Mouse (Mus musculus): Measurements from ENCODE around the gene Enpp6. TPM values are rescaled to one million over a fixed set of nuclear protein-coding genes. Genes with fewer than 3 reads are reported as not detected.
"Not testable (repeated sequence)": the region's sequence is repeated elsewhere in the genome, so short reads cannot be mapped to it uniquely, and the experiment has no call there.

Enpp6 gene
- polyA plus RNA-seq, 1 experiment from 2014 or later, result 0.32 TPM

DNA sequence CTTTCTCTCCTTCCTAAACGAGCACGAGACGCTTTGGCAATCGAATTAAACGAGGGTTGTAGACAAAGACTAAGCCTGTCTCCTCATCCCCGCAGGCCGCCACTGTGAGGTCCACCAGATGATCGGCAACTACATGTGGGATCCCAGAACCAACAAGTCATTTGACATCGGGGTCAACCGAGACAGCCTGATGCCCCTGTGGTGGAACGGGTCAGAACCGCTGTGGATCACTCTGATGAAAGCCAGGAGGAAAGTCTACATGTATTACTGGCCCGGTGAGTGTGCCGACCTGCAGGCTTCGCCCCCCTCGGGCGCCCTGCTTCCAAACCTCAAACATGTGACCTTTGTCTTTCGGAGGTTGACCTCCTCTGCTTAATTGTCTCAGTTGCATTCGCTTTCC is 43.6 kb downstream of the Enpp6 start:
- DNase-seq (ENCODE audit: low read depth, low spot score), result no peak
- in situ Hi-C loops (cut with MboI; ENCODE audit: low pct_unique_long_range_greater_than_20kb), result no loop called here
- H3K27me3 ChIP-seq, result no peaks in the 10 kb centered on the region
- ATAC-seq, result no peak
- no peak for TF ChIP-seq CTCF (IDR thresholded peaks at IDR 0.05)
- ChIA-PET POLR2A (no interaction called here), CTCF (no interaction called here)

DNA sequence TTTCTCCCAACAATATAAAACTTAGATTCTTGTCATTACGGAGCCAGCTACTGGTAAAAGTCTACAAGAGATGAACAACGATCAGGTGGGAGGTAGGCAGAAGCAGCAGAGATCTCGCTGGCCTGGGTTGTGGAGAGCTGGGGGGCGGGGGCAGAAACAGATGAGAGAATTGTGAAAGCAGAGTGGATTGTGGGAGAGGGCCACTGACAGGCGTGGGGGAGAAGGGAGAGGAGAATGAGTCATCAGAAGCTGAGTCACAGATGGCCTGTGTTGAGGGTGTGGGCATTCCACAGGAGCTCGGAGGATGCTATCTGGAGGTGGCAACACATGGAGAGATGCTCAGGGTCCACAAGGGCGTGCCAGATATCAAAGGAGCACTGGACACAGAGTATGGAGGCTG is 45.4 kb downstream of the Enpp6 start:
- H3K27me3 ChIP-seq, result no peaks in the 10 kb centered on the region
- CTCF ChIA-PET, result interaction anchor here (1.2 kb wide), 1 partner anchor 10 kb away, joined by 3 read pairs; no protein-coding TSS in a partner anchor
- ATAC-seq, result peak; percentile 78
- in situ Hi-C loops (cut with MboI; ENCODE audit: low pct_unique_long_range_greater_than_20kb), result no loop called here
- no peak for TF ChIP-seq CTCF (IDR thresholded peaks at IDR 0.05)
- POLR2A ChIA-PET, result interaction anchor here (0.7 to 0.9 kb wide), 2 partner anchors 37 to 280 kb away, joined by 3 to 4 read pairs; no protein-coding TSS in a partner anchor
- DNase-seq (ENCODE audit: low read depth, low spot score), result no peak

DNA sequence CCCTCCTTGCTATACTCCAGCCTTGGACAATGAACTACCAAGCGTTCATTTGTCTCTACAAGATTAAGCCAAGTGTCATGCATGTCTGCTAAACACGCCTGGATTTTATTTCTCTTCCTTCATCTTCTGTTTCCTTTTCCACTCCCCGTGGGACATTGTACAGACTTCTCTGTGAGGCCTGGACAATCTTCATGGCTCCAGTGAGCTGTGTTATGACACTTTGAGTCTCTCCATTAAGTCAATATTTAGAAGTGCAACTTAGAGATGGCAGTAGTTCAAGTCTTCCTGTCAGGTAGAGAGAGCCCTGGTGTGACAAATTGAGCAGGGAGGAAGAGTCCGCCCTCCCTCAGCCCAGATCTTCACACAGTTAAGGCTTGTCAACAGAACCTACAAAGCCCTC is 47.3 kb downstream of the Enpp6 start:
- in situ Hi-C loops (cut with MboI; ENCODE audit: low pct_unique_long_range_greater_than_20kb), result no loop called here
- ChIA-PET POLR2A (no interaction called here), CTCF (no interaction called here)
- DNase-seq (ENCODE audit: low read depth, low spot score), result no peak
- ATAC-seq, result no peak
- no peaks in the 10 kb centered on the region for H3K27me3 ChIP-seq
- TF ChIP-seq CTCF (IDR thresholded peaks at IDR 0.05), result no peak

DNA sequence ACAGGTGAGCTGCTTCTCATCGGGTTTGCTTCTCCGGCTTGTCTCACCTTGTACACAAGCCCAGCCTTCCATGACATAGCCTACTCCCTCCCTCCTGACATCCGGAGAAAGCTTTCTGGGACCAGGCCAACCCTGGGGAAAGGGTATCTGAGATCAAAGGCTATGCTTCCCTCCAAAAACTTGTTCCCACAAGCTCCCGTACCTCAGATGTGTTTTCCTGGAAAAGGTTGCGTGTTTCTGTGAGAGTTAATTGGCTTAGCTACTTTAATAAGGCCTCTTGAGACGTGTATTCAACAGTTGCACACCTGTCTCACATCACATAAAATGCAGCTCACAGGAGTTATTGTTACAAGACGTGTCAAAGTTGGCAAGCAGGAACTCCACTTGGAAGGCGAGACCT is 49.8 kb downstream of the Enpp6 start:
- no peak for ATAC-seq
- TF ChIP-seq CTCF (IDR thresholded peaks at IDR 0.05), result no peak
- in situ Hi-C loops (cut with MboI; ENCODE audit: low pct_unique_long_range_greater_than_20kb), result no loop called here
- ChIA-PET POLR2A (no interaction called here), CTCF (interaction anchor here (0.6 to 1.3 kb wide), 2 partner anchors 9 to 12 kb away, joined by 3 read pairs; no protein-coding TSS in a partner anchor)
- H3K27me3 ChIP-seq, result no peaks in the 10 kb centered on the region
- no peak for DNase-seq (ENCODE audit: low read depth, low spot score)

DNA sequence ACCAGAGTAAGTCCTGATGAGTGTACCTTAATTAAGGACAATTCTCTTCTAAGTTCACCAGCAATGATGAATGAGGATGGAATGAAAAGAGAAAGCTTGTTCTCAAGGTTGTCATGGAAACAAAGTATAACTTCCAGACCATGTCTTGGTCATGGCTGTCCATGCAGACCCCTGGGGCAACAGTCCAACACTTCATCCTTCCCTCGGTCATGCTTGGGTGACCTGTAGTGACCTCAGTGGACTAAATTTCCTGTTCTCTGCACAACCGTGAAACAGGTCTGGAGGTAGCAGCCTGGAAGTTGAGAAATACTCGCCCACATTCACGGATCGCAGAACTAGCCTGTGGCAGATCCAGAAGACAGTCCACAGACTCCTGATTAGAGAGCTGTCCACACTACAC is 50.7 kb downstream of the Enpp6 start:
- in situ Hi-C loops (cut with MboI; ENCODE audit: low pct_unique_long_range_greater_than_20kb), result no loop called here
- no peak for ATAC-seq
- CTCF ChIA-PET, result no interaction called here

DNA sequence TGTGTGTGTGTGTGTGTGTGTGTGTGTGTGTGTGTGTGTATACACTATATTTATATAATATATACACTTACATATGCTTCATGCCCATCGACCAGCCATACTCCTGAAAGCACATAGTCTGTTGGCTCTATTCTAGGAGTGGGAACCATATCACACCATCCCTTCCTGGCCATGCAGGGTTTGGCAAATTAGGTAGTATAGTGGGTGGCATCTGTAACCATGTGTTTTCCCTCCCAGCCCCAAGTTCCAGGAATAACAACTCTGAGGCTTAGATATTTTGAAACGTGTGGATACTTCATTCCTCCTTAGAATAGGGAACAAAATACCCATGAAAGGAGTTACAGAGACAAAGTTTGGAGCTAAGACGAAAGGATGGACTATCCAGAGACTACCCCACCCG is 53.5 kb downstream of the Enpp6 start:
- DNase-seq (ENCODE audit: low read depth, low spot score); CTCF ChIA-PET; H3K27me3 ChIP-seq; POLR2A ChIA-PET; in situ Hi-C loops (cut with MboI; ENCODE audit: low pct_unique_long_range_greater_than_20kb); ATAC-seq: not testable (repeated sequence)

More for the DNA sequence above, 50.7 kb downstream of the Enpp6 start:
- POLR2A ChIA-PET, result no interaction called here
- no peaks in the 10 kb centered on the region for H3K27me3 ChIP-seq
- DNase-seq (ENCODE audit: low read depth, low spot score), result peak; percentile 44
- no peak for TF ChIP-seq CTCF (IDR thresholded peaks at IDR 0.05)

DNA sequence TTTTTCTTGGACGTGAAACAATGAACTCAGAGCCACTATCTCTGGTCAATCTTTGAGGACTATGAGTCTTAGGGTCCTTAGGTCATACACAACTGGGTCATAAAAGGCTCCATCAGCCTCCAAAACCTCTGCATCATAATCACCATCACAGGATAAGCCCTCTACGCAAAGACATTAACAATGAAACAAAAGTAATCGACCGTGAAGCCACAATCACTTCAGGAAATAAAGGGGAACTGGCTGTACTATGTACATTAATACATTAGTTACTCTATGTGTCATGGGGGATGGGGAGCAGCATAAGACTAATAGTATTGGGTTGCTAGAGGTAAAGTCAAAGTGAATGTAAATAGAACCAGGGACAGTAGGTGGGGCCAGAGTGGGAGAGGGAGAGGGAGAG is 59.7 kb downstream of the Enpp6 start:
- POLR2A ChIA-PET, result no interaction called here
- H3K27me3 ChIP-seq, result no peaks in the 10 kb centered on the region
- TF ChIP-seq CTCF (IDR thresholded peaks at IDR 0.05), result no peak
- CTCF ChIA-PET, result no interaction called here
- in situ Hi-C loops (cut with MboI; ENCODE audit: low pct_unique_long_range_greater_than_20kb), result no loop called here
- DNase-seq (ENCODE audit: low read depth, low spot score) (no peak), ATAC-seq (no peak)

DNA sequence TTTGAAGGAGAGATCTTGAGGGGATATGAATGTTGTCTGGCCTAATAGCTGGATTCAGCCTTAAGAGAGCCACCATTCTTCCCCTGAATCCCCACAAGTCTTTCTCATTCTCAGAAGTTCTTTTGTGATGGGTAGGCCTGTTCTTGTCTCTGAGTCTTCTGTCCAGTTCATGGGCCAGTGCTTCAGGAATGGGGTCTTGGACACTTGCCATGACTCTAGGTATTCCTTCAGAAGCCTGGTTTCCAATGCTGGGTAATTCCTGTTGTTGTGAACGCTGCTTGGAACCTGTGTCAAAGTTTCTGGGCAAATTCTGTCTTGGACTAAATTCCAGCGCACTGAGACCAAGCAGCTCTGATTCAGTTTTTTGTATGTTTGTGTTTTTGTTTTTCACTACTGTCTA is 60.5 kb downstream of the Enpp6 start:
- POLR2A ChIA-PET, result no interaction called here
- TF ChIP-seq CTCF (IDR thresholded peaks at IDR 0.05), result no peak
- peak; percentile 78 for ATAC-seq
- no peaks in the 10 kb centered on the region for H3K27me3 ChIP-seq
- CTCF ChIA-PET, result no interaction called here
- DNase-seq (ENCODE audit: low read depth, low spot score), result peak; percentile 79
- in situ Hi-C loops (cut with MboI; ENCODE audit: low pct_unique_long_range_greater_than_20kb), result no loop called here

DNA sequence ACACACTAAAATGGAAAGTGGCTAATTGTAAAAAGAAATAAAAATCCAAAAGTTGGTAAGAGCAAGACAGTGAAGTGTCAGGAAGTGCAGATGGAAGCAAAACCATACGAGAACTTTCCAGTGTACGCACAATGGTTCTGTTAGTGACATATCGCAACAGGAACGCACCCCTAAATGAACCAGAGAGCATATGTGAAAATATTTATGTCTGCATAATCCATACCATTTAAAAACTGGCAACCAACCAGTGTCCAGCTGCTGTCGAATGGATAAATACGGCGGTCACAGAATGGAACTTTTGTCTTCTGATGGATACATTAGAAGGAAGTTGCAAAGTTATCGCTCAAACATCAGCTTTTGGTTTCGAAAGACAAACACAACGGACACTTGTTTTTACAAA is 61.9 kb downstream of the Enpp6 start:
- ATAC-seq (no peak), DNase-seq (ENCODE audit: low read depth, low spot score) (no peak)
- in situ Hi-C loops (cut with MboI; ENCODE audit: low pct_unique_long_range_greater_than_20kb), result no loop called here
- ChIA-PET POLR2A (no interaction called here), CTCF (interaction anchor here (0.9 kb wide), 1 partner anchor 12 kb away, joined by 3 read pairs; no protein-coding TSS in a partner anchor)
- H3K27me3 ChIP-seq, result no peaks in the 10 kb centered on the region
- TF ChIP-seq CTCF (IDR thresholded peaks at IDR 0.05), result no peak

DNA sequence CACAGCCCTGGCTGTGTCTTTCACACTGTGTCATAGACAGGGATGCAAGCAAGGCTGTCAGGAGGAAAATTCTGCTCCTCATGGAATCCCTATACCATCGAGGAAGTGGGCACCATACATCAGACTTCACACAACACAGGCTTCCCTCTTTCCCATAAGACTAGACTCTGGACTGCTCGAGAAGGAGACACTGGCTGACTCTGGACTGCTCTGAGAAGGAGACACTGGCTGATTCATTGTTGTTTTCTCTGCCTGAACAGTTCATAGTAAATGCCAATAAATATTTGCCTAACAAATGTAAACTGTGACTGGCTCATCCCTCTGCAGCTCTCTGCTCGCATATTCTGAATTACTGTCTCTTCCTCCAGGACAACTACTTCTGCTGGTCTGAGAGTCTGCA is 66.0 kb downstream of the Enpp6 start:
- no peak for TF ChIP-seq CTCF (IDR thresholded peaks at IDR 0.05)
- POLR2A ChIA-PET, result no interaction called here
- ATAC-seq, result no peak
- no peaks in the 10 kb centered on the region for H3K27me3 ChIP-seq
- in situ Hi-C loops (cut with MboI; ENCODE audit: low pct_unique_long_range_greater_than_20kb), result no loop called here
- CTCF ChIA-PET, result no interaction called here
- DNase-seq (ENCODE audit: low read depth, low spot score), result no peak

DNA sequence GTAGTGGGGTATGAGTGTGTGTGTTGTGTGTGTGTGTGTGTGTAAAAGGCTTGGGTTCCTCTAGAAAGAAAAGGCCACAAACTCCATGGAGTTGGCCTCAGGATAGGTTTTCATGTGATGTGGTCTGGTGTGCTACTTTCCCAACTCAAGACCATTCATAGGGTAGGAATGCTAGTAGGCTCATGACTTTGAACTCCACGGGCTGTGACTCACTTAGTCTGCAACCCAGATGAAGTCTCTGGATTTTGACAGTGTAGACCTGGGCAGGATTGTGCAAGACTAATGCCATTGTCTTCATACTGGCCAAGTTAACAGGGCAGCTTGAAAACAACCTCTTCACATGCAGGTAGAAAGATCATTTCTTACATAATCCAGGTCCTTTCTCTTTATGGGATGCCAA is 69.4 kb downstream of the Enpp6 start:
- ChIA-PET CTCF (interaction anchor here (1.2 kb wide), 1 partner anchor 315 kb away, joined by 3 read pairs; no protein-coding TSS in a partner anchor), POLR2A (no interaction called here)
- H3K27me3 ChIP-seq, result no peaks in the 10 kb centered on the region
- TF ChIP-seq CTCF (IDR thresholded peaks at IDR 0.05), result no peak
- ATAC-seq (peak; percentile 54), DNase-seq (ENCODE audit: low read depth, low spot score) (no peak)
- in situ Hi-C loops (cut with MboI; ENCODE audit: low pct_unique_long_range_greater_than_20kb), result no loop called here

DNA sequence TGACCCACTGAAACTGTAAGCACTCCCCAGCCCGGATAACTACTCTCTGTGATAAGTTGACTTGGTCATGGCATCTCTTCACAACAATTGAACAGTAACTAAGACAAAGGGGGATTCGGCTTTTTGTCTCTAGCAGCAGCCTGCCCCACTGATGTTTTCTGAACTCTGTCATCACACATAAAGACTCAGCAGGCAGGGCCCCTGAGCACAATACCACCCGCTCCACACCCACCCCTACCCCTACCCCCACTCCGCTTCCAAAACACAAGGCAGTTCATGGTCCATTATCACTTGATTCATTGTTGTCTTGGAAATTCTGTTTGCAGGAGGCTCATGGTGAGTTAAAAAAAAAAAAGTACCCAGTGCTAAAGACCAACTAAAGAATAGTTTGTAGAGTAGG is 71.8 kb downstream of the Enpp6 start:
- no peak for DNase-seq (ENCODE audit: low read depth, low spot score)
- no peak for TF ChIP-seq CTCF (IDR thresholded peaks at IDR 0.05)
- ATAC-seq, result no peak
- no peaks in the 10 kb centered on the region for H3K27me3 ChIP-seq
- in situ Hi-C loops (cut with MboI; ENCODE audit: low pct_unique_long_range_greater_than_20kb), result no loop called here
- ChIA-PET POLR2A (no interaction called here), CTCF (no interaction called here)

Data from Patski (cell line).